Mouse (Mus musculus) G1E (cell line): ENCODE measurements around the gene Gm12695. TPM values are rescaled to one million over a fixed set of nuclear protein-coding genes. Genes with fewer than 3 reads are reported as not detected.

Experiments used
- ATAC-seq: 2 replicates; pipeline ENCODE4 v1.8.0; 2016; ENCODE audit warnings: mild to moderate bottlenecking; ENCODE audit not compliant: insufficient number of reproducible peaks, poor library complexity, low FRiP score, severe bottlenecking; ENCODE audit errors: extremely low read depth
- DNase-seq: peaks from one replicate; pipeline ENCODE4 v3.0.0; 2012; ENCODE audit warnings: low spot score
- H3K27me3 ChIP-seq: 2 replicates; pipeline ENCODE4 v1.6.1; 2012; ENCODE audit warnings: mild to moderate bottlenecking, low read length, inconsistent platforms; ENCODE audit not compliant: insufficient read depth
- H3K36me3 ChIP-seq: replicated peaks from 2 replicates; pipeline ENCODE3; 2012; ENCODE audit warnings: mild to moderate bottlenecking, inconsistent platforms
- H3K4me1 ChIP-seq: 2 replicates; pipeline ENCODE4 v1.6.1; 2012; ENCODE audit warnings: low read depth, low read length, inconsistent platforms, mixed read lengths; ENCODE audit not compliant: insufficient read depth
- H3K4me3 ChIP-seq: 2 replicates; pipeline ENCODE4 v1.5.1; 2012; ENCODE audit warnings: low read depth, mild to moderate bottlenecking, inconsistent platforms, low read length, moderate library complexity, mixed read lengths
- H3K9me3 ChIP-seq: replicated peaks from 2 replicates; pipeline ENCODE4 v1.6.1; 2012; ENCODE audit warnings: inconsistent platforms
- CTCF ChIP-seq: IDR thresholded peaks from 2 replicates; pipeline ENCODE4 v1.5.1; 2012; ENCODE audit warnings: low read depth, low read length, inconsistent platforms, mixed read lengths
- GATA1 ChIP-seq: IDR thresholded peaks from 2 replicates; pipeline ENCODE4 v1.6.1; 2012; ENCODE audit warnings: borderline replicate concordance, low read length, inconsistent platforms, mixed read lengths
- GATA2 ChIP-seq: IDR thresholded peaks from 2 replicates; pipeline ENCODE4 v1.6.1; 2012; ENCODE audit warnings: low read depth, low read length, inconsistent platforms, borderline replicate concordance
- POLR2AphosphoS5 ChIP-seq: IDR thresholded peaks from 2 replicates; pipeline ENCODE4 v1.6.1; 2012; ENCODE audit warnings: low read depth, low read length, inconsistent platforms; ENCODE audit not compliant: insufficient replicate concordance
- TAL1 ChIP-seq: conservative IDR thresholded peaks from 2 replicates; pipeline ENCODE4 v1.6.1; 2012; ENCODE audit warnings: low read depth, low read length, inconsistent platforms, mixed read lengths
- polyA plus RNA-seq: library from polyadenylated mRNA; stranded (reverse); fragments of >175 nt; gene quantifications from 2 replicates; pipeline ENCODE4 v1.2.3, GENCODE M21; 2012
- total RNA-seq, 2 experiments: library from RNA; stranded (forward) in 1 of 2; stranded (reverse) in 1 of 2; fragments of 200-1000 nt in 1 of 2; fragments of >200 nt in 1 of 2; fragmentation: Nextera tagmentation in 1 of 2; gene quantifications; 2 replicates each; pipeline ENCODE4 v1.2.3; 2014 to 2017

Gene Gm12695
- total RNA-seq (2014; fragmentation: Nextera tagmentation) = not detected in 2 replicates
- total RNA-seq (2017) = not detected in 2 replicates
- not detected in 2 replicates for polyA plus RNA-seq

DNA sequence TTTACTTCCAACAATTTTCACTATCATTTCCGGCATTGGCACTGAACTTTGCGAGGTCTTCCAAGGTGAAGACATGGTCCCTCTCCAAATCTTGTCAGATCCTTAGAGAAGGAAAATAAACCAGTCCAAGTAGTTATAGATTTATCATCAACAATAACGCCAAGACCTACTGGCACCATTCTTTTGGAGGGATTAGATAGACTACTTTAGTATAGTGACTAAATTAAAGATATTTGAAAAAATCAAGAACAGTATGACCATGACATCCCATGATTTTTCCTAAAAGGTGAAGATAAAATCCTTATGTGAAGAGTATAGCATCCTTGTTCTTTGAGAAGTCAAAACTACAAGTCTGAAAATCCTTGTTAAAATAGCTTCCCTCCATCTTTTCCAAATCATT is at the start of gene Gm12695:
Gene Gm12695, minus strand, starts transcription at position 101 of the 400 bp plus-strand sequence.
- Histone ChIP-seq H3K4me1 (no peaks in the 10 kb centered on the region), H3K27me3 (no peaks in the 10 kb centered on the region), H3K9me3 (peaks cover 7% of the 10 kb centered on the region), H3K36me3 (no peaks in the 10 kb centered on the region), H3K4me3 (no peak within 1 kb of the TSS)
- ATAC-seq (no peak), DNase-seq (no peak)
- TF ChIP-seq TAL1 (no peak), POLR2AphosphoS5 (no peak)

- TF ChIP-seq GATA2 (no peak), POLR2AphosphoS5 (no peak), GATA1 (no peak), TAL1 (no peak), CTCF (no peak)
- no peak for ATAC-seq
- H3K36me3 ChIP-seq = no peaks in the 10 kb centered on the region
- H3K4me3 ChIP-seq = no peak overlapping the region
- H3K9me3 ChIP-seq = peaks cover 2% of the 10 kb centered on the region; the same call in 1 of the 2 replicates
- DNase-seq = no peak
- H3K4me1 ChIP-seq = no peaks in the 10 kb centered on the region
- H3K27me3 ChIP-seq = no peaks in the 10 kb centered on the region
These were observed 40.6 kb upstream of the Gm12695 start for GRCm38 (mm10) chr4:96825540-96826045.

GRCm38 (mm10) chr4:96806824-96807808 is 22.1 kb upstream of the Gm12695 start:
- no peaks in the 10 kb centered on the region for H3K4me1 ChIP-seq
- H3K27me3 ChIP-seq = no peaks in the 10 kb centered on the region
- DNase-seq (no peak), ATAC-seq (no peak)
- no peak overlapping the region for H3K4me3 ChIP-seq
- H3K36me3 ChIP-seq = no peaks in the 10 kb centered on the region
- 0 out of 2 replicates have a peak, but pooled peaks cover 2% of the 10 kb centered on the region for H3K9me3 ChIP-seq
- no peak for TF ChIP-seq GATA1
- no peak for TF ChIP-seq POLR2AphosphoS5

DNA sequence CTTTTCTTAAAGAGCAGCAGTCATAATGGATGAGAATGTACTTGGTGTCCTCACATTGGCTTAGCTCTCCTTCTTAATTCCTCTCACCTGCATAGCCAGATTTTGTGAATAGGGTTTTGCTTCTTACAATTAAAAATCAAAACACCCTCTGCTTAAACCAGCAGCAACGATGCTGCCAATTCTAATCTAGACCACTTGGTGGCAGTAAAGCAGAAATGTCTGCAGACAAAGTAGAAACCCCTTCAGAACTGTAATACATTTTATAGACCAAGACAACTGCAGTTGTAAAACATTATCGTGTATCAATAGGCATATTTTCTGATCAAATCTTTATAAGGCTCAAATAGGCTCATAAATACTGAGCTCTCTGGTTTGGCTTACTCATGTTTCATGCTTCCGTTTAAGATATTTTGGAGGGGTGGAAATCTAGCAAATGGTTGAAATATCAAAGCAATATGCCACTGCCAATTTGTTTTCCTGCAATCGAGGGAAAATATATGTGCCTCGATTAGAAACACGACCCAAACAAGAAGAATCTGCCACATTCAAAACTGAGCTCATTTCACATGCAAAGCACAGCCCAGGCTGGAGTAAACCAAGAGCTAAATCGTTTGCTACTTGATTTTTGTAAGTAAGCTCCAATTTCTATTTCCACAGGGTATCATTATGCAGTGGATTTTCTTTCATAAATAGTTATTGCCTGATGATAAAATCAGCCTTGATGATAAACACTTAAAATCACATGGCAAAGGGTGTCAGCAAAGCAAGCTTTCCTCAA is 14.6 kb upstream of the Gm12695 start:
- no peak for ATAC-seq
- peaks cover 2% of the 10 kb centered on the region; the same call in 1 of the 2 replicates for H3K9me3 ChIP-seq
- no peaks in the 10 kb centered on the region for H3K36me3 ChIP-seq
- DNase-seq = no peak
- no peaks in the 10 kb centered on the region for H3K27me3 ChIP-seq
- no peak overlapping the region for H3K4me3 ChIP-seq
- TF ChIP-seq GATA1 = no peak
- TF ChIP-seq GATA2 = no peak
- no peak for TF ChIP-seq POLR2AphosphoS5
- no peak for TF ChIP-seq TAL1
- no peak for TF ChIP-seq CTCF
- no peaks in the 10 kb centered on the region for H3K4me1 ChIP-seq

- peaks cover 2% of the 10 kb centered on the region; the same call in 1 of the 2 replicates for H3K9me3 ChIP-seq
- ATAC-seq = no peak
- no peaks in the 10 kb centered on the region for H3K4me1 ChIP-seq
- H3K36me3 ChIP-seq = no peaks in the 10 kb centered on the region
- no peak overlapping the region for H3K4me3 ChIP-seq
- TF ChIP-seq POLR2AphosphoS5 (no peak), GATA1 (no peak), GATA2 (no peak), CTCF (no peak), TAL1 (no peak)
- H3K27me3 ChIP-seq = no peaks in the 10 kb centered on the region
- DNase-seq = no peak
These were observed 12.6 kb upstream of the Gm12695 start for GRCm38 (mm10) chr4:96797583-96797982.

DNA sequence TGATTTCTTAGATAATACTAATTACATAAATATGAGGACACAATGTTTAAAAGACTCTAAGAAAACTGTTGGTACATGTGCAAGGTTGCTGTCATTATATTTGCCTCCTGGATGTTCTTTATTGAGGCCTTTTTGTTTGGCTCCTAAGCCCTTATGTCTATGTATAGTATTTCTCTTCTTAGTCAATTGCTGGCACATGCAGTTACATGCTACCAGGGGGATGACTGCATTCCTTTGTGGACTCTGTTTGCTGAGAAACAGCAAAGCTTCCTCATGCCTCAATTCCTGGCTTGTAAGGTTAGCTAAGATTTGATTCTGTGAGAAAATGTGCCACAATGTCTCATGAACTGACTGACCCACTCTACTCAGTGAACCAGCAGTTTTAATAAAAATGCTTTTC is 6.3 kb upstream of the Gm12695 start:
- TF ChIP-seq TAL1 = no peak
- TF ChIP-seq GATA2 = no peak
- no peak for TF ChIP-seq CTCF
- no peak for TF ChIP-seq POLR2AphosphoS5
- no peak for TF ChIP-seq GATA1
- no peak for DNase-seq
- no peak overlapping the region for H3K4me3 ChIP-seq
- H3K27me3 ChIP-seq = no peaks in the 10 kb centered on the region
- H3K4me1 ChIP-seq = no peaks in the 10 kb centered on the region
- no peak for ATAC-seq
- H3K9me3 ChIP-seq = peaks cover 7% of the 10 kb centered on the region
- H3K36me3 ChIP-seq = no peaks in the 10 kb centered on the region
